Mouse (Mus musculus) ES-E14 (cell line): ENCODE data around the gene Selenow. TPM values are rescaled to one million over a fixed set of nuclear protein-coding genes. Genes with fewer than 3 reads are reported as not detected.
"Not testable (repeated sequence)": the region's sequence is repeated elsewhere in the genome, so short reads cannot be mapped to it uniquely, and the experiment has no call there.

ENCODE experiments used
- DNase-seq: peaks from one replicate; pipeline ENCODE4 v3.0.0-alpha.2; 2013; ENCODE audit warnings: low read depth, low spot score
- H3K27ac ChIP-seq: 2 replicates; pipeline ENCODE4 v1.5.1; 2012; ENCODE audit warnings: low read depth, mild to moderate bottlenecking, low read length, moderate library complexity, mixed read lengths; ENCODE audit not compliant: poor library complexity, insufficient read depth, severe bottlenecking
- H3K36me3 ChIP-seq: 2 replicates; pipeline ENCODE4 v1.6.1; 2012; ENCODE audit warnings: mild to moderate bottlenecking, low read length, moderate library complexity, mixed read lengths; ENCODE audit not compliant: control insufficient read depth, poor library complexity, insufficient read depth, severe bottlenecking
- H3K4me1 ChIP-seq, 2 experiments: fragments of 150-350 bp in 1 of 2; sonication (generic) in 1 of 2; 2 replicates each; pipeline ENCODE4 v1.6.1; 2012; ENCODE audit warnings: low read length in 2 of 2, mild to moderate bottlenecking in 1 of 2, mixed read lengths in 1 of 2; ENCODE audit not compliant: control insufficient read depth in 2 of 2, insufficient read depth in 2 of 2, poor library complexity in 1 of 2
- H3K4me3 ChIP-seq, 2 experiments: fragments of 150-350 bp in 1 of 2; sonication (generic) in 1 of 2; 2 replicates each; pipeline ENCODE4 v1.5.1; 2012; ENCODE audit warnings: low read length in 2 of 2, low read depth in 1 of 2, mild to moderate bottlenecking in 1 of 2, mixed read lengths in 1 of 2; ENCODE audit not compliant: insufficient read depth in 1 of 2, poor library complexity in 1 of 2, severe bottlenecking in 1 of 2
- H3K9ac ChIP-seq: 2 replicates; pipeline ENCODE4 v1.6.1; 2012; ENCODE audit warnings: low read depth, mild to moderate bottlenecking, low read length, mixed read lengths; ENCODE audit not compliant: poor library complexity, insufficient read depth, severe bottlenecking
- H3K9me3 ChIP-seq: fragments of 150-350 bp; sonication (generic); 2 replicates; pipeline ENCODE4 v1.6.1; 2012; ENCODE audit warnings: low read depth, mild to moderate bottlenecking, low read length; ENCODE audit not compliant: control insufficient read depth, insufficient read depth
- CHD2 ChIP-seq: IDR thresholded peaks from 2 replicates; pipeline ENCODE4 v1.6.1; 2014; ENCODE audit warnings: mild to moderate bottlenecking, low read depth, low read length, inconsistent platforms
- HCFC1 ChIP-seq: IDR thresholded peaks from 2 replicates; pipeline ENCODE4 v1.6.1; 2012; ENCODE audit warnings: low read length, inconsistent platforms, borderline replicate concordance; ENCODE audit not compliant: insufficient read depth
- MAFK ChIP-seq: IDR thresholded peaks from 2 replicates; pipeline ENCODE4 v1.6.1; 2014; ENCODE audit warnings: mild to moderate bottlenecking, low read depth, low read length, inconsistent platforms; ENCODE audit not compliant: insufficient read depth
- ZC3H11A ChIP-seq: IDR thresholded peaks from 2 replicates; pipeline ENCODE4 v1.6.1; 2012; ENCODE audit warnings: low read depth, mild to moderate bottlenecking, inconsistent platforms, low read length, borderline replicate concordance
- ZNF384 ChIP-seq: IDR thresholded peaks from 2 replicates; pipeline ENCODE4 v1.6.1; 2012; ENCODE audit warnings: low read depth, low read length, inconsistent platforms
- in situ Hi-C, 2 experiments: fragments of 600-800 bp; cut with MboI; formaldehyde crosslinking; loops; one replicate each; pipeline ENCODE4 v1.15.1; 2025; ENCODE audit warnings: low sequenced_read_pairs in 2 of 2, inconsistent platforms in 1 of 2; ENCODE audit not compliant: unreplicated experiment in 2 of 2
- total RNA-seq: library from RNA; depleted of rRNA; stranded (reverse); fragments of 300-350 nt; gene quantifications from 2 replicates; pipeline ENCODE4 v1.2.3, GENCODE M21; 2012

The Selenow gene
- total RNA-seq, 1 experiment, result 54.0 TPM

DNA sequence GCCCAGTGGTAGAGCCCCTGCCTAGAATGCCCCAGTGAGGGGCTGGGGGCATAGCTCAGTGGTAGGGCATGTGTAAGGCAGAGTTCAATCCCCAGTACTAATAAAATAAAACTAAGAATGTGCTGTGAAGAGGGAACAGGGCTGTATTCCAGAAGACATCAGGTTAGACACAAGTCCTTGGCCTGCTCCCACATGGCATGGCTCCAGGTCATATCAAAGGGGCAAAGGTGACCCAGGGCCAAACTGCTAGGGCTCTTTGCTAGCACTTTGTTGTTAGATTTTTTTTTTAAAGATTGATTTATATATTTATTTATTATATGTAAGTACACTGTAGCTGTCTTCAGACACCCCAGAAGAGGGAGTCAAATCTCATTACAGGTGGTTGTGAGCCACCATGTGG, 3.8 kb downstream of the Selenow start:
- DNase-seq, result no peak
- in situ Hi-C loops, result no loop called here
- no peak for TF ChIP-seq ZC3H11A
- no peak for TF ChIP-seq HCFC1
- no peak for TF ChIP-seq ZNF384
- no peak for TF ChIP-seq CHD2
- TF ChIP-seq MAFK, result no peak
- peaks cover 31% of the 10 kb centered on the region for H3K36me3 ChIP-seq
- no peak overlapping the region for H3K27ac ChIP-seq
- H3K4me1 ChIP-seq, result peaks cover 3 to 25% of the 10 kb centered on the region in 2 experiments; a peak in 1 of 4 replicates
- no peak overlapping the region for H3K4me3 ChIP-seq
- H3K9me3 ChIP-seq, result no peaks in the 10 kb centered on the region
- no peak overlapping the region for H3K9ac ChIP-seq

DNA sequence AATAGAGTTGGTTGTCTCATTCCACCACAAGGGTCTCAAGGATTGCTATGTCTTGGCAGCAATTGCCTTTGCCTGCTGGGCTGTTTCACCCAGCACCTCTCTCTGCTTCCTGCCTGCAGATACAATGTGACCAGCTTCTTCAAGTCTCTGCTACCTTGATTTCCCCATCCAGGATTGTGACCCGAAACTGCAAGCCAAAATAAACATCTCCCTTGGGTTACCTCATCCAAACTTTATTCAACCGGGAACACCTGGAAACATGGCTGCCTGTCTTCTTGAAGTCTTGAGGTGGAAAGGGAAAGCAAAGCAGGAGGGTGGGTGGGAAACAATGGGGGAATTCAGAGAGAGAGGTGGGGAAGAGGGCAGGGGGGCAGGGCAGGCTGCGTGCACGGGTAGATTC, 5.2 kb downstream of the Selenow start:
- TF ChIP-seq HCFC1, result no peak
- no peak for TF ChIP-seq ZC3H11A
- TF ChIP-seq CHD2, result no peak
- no peak for TF ChIP-seq MAFK
- TF ChIP-seq ZNF384, result no peak
- in situ Hi-C loops, result no loop called here

DNA sequence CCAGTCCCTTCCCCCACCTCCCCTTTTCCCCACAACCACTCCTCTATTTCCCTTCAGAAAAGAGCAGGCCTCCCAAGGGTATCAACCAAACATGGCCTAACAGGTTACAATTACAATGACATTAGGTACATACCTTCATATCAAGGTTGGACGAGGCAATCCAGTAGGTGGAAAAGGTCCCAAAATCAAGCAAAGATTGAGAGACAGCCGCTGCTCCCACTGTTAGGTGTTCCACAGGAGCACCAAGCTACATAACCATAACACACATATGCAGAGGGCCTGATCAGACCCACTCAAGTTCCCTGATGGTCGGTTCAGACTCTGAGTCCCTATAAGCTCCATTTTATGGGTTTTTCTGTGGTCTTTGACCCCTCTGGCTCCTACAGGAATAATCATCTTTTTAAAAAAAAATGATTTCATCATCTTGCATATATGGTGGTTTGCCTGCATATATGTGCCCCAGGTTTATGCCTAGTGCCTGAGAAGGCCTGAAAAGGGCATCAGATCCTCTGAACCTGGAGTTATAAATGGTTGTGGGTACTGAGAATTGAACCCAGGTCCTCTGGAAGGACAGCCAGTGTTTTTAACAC, 6.0 kb downstream of the Selenow start:
- DNase-seq, result no peak
- Histone ChIP-seq H3K36me3 (peaks cover 31% of the 10 kb centered on the region), H3K27ac (no peak overlapping the region), H3K9ac (no peak overlapping the region), H3K4me3 (no peak overlapping the region), H3K9me3 (no peaks in the 10 kb centered on the region), H3K4me1 (peaks cover 0 to 20% of the 10 kb centered on the region in 2 experiments; a peak in 1 of 4 replicates)
- TF ChIP-seq ZC3H11A (no peak), MAFK (no peak), ZNF384 (no peak), CHD2 (no peak), HCFC1 (no peak)
- in situ Hi-C loops, result no loop called here

More for the DNA sequence above, 5.2 kb downstream of the Selenow start:
- no peak overlapping the region for H3K4me3 ChIP-seq
- H3K9me3 ChIP-seq, result no peaks in the 10 kb centered on the region
- peaks cover 31% of the 10 kb centered on the region for H3K36me3 ChIP-seq
- no peak overlapping the region for H3K9ac ChIP-seq
- no peak for DNase-seq
- no peak overlapping the region for H3K27ac ChIP-seq
- H3K4me1 ChIP-seq, result peaks cover 0 to 21% of the 10 kb centered on the region in 2 experiments; a peak in 1 of 4 replicates

DNA sequence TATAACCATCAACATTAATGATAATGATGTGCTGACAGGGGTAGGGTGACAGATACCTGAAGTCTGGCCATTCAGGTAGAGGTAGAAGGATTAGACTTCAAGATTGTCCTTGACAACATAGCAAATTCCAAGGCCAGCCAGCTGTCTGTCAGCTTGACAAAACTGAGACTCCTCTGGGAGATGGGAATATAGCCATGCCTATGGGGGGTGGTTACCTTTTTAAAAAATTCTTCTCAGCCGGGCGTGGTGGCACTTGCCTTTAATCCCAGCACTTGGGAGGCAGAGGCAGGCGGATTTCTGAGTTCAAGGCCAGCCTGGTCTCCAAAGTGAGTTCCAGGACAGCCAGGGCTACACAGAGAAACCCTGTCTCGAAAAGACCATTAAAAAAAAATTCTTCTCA, 6.5 kb downstream of the Selenow start:
- DNase-seq, H3K9me3 ChIP-seq, H3K4me3 ChIP-seq, in situ Hi-C loops, H3K9ac ChIP-seq, H3K27ac ChIP-seq: not testable (repeated sequence)
- peaks cover 29% of the 10 kb centered on the region for H3K36me3 ChIP-seq
- peaks cover 0 to 15% of the 10 kb centered on the region in 2 experiments; a peak in 1 of 4 replicates for H3K4me1 ChIP-seq

DNA sequence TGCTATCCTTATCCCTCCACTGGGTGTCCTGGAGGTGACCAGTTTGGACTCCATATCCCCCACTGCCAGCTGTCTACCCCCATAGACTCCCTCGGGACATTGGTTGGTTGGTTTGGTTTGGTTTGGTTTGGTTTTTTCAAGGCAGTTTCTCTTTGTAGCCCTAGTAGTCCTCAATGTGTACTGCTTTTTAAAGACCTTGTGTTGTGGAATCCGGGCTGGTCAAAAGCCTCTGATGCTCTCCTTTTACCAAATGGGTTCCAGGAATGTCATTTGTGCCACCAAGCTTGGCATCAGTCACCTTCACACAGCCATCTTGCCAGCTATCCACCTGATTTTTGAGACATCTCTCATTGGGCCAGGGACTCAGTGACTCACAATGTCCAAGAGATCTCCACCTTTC, 7.5 kb downstream of the Selenow start:
- no peak for TF ChIP-seq HCFC1
- no peak for TF ChIP-seq ZC3H11A
- TF ChIP-seq ZNF384, result no peak
- no peak for TF ChIP-seq MAFK
- DNase-seq, result no peak
- Histone ChIP-seq H3K4me1 (peaks cover 0 to 9% of the 10 kb centered on the region in 2 experiments; a peak in 1 of 4 replicates), H3K36me3 (peaks cover 21% of the 10 kb centered on the region), H3K9me3 (no peaks in the 10 kb centered on the region), H3K4me3 (no peak overlapping the region), H3K27ac (no peak overlapping the region), H3K9ac (no peak overlapping the region)
- in situ Hi-C loops, result no loop called here
